Mouse (Mus musculus): ENCODE data around the gene Ube2t. TPM values are rescaled to one million over a fixed set of nuclear protein-coding genes. Genes with fewer than 3 reads are reported as not detected.
A peak's percentile ranks its signal among the peaks of the same experiment; 100 is the strongest.

Ube2t gene
- total RNA-seq, 2 experiments from 2014 or later = 1.1 to 2.2 TPM

- no peak for DNase-seq (ENCODE audit: low spot score in 2 of 2)
These were observed 32.4 kb downstream of the Ube2t start for GRCm38 (mm10) chr1:134994739-134995138.

GRCm38 (mm10) chr1:134995437-134995836 lies 33.1 kb downstream of the Ube2t start:
- no peak for DNase-seq (ENCODE audit: low spot score in 2 of 2)

GRCm38 (mm10) chr1:134995954-134996353 lies 33.6 kb downstream of the Ube2t start:
- no peak for DNase-seq (ENCODE audit: low spot score in 2 of 2)

- no peak for DNase-seq (ENCODE audit: low spot score in 2 of 2)
These were observed 34.1 kb downstream of the Ube2t start for GRCm38 (mm10) chr1:134996471-134996870.

- no peak for DNase-seq (ENCODE audit: low spot score in 2 of 2)
These were observed 35.2 kb downstream of the Ube2t start for GRCm38 (mm10) chr1:134997568-134997967.

GRCm38 (mm10) chr1:134998231-134998630 lies 35.9 kb downstream of the Ube2t start:
- no peak for DNase-seq (ENCODE audit: low spot score in 2 of 2)

GRCm38 (mm10) chr1:135000527-135000926 lies 38.2 kb downstream of the Ube2t start:
- DNase-seq (ENCODE audit: low spot score in 2 of 2) = no peak

GRCm38 (mm10) chr1:135003346-135003745 lies 41.0 kb downstream of the Ube2t start:
- no peak for DNase-seq (ENCODE audit: low spot score in 2 of 2)

- no peak for DNase-seq (ENCODE audit: low spot score in 2 of 2)
These were observed 43.3 kb downstream of the Ube2t start for GRCm38 (mm10) chr1:135005696-135006095.

GRCm38 (mm10) chr1:135009833-135010232 lies 47.5 kb downstream of the Ube2t start:
- no peak for DNase-seq (ENCODE audit: low spot score in 2 of 2)

GRCm38 (mm10) chr1:135011912-135012311 lies 49.5 kb downstream of the Ube2t start:
- DNase-seq (ENCODE audit: low spot score in 2 of 2) = no peak

- peak in 1 of 2 experiments; percentile 21 for DNase-seq (ENCODE audit: low spot score in 2 of 2)
These were observed 50.1 kb downstream of the Ube2t start for GRCm38 (mm10) chr1:135012472-135012871.

- DNase-seq (ENCODE audit: low spot score in 2 of 2) = no peak
These were observed 52.6 kb downstream of the Ube2t start for GRCm38 (mm10) chr1:135014921-135015445.

- no peak for DNase-seq (ENCODE audit: low spot score in 2 of 2)
These were observed 54.7 kb downstream of the Ube2t start for GRCm38 (mm10) chr1:135016907-135017655.

- DNase-seq (ENCODE audit: low spot score in 2 of 2) = no peak
These were observed 55.3 kb downstream of the Ube2t start for GRCm38 (mm10) chr1:135017656-135018015.

- peak; percentile 30 to 51 for DNase-seq (ENCODE audit: low spot score in 2 of 2)
These were observed 56.9 kb downstream of the Ube2t start for GRCm38 (mm10) chr1:135019087-135019774.

- DNase-seq (ENCODE audit: low spot score in 2 of 2) = no peak
These were observed 57.4 kb downstream of the Ube2t start for GRCm38 (mm10) chr1:135019775-135020167.

GRCm38 (mm10) chr1:135020281-135020940 lies 58.0 kb downstream of the Ube2t start:
- DNase-seq (ENCODE audit: low spot score in 2 of 2) = peak in 1 of 2 experiments; percentile 68

- peak in 1 of 2 experiments; percentile 31 for DNase-seq (ENCODE audit: low spot score in 2 of 2)
These were observed 58.6 kb downstream of the Ube2t start for GRCm38 (mm10) chr1:135020970-135021369.

GRCm38 (mm10) chr1:135021936-135022335 lies 59.6 kb downstream of the Ube2t start:
- DNase-seq (ENCODE audit: low spot score in 2 of 2) = no peak

- no peak for DNase-seq (ENCODE audit: low spot score in 2 of 2)
These were observed 61.2 kb downstream of the Ube2t start for GRCm38 (mm10) chr1:135023583-135023982.

Measured in layer of hippocampus, adult 18-20 months (tissue).